Mouse (Mus musculus): Measurements from ENCODE around the gene Cfap20.

Cfap20 gene

GRCm38 (mm10) chr8:95434686-95435439, at the start of gene Cfap20:
Gene Cfap20, minus strand, starts transcription at chr8:95434869.
- DNase-seq, result peak; percentile 99 to 100

- DNase-seq, result no peak
Observed at GRCm38 (mm10) chr8:95470008-95470407, 35.3 kb upstream of the Cfap20 start.

GRCm38 (mm10) chr8:95468995-95469394, 34.3 kb upstream of the Cfap20 start:
- DNase-seq, result no peak

- DNase-seq, result no peak
Observed at GRCm38 (mm10) chr8:95466543-95466942, 31.9 kb upstream of the Cfap20 start.

- no peak for DNase-seq
Observed at GRCm38 (mm10) chr8:95452518-95452917, 17.8 kb upstream of the Cfap20 start.

GRCm38 (mm10) chr8:95450271-95450670, 15.6 kb upstream of the Cfap20 start:
- no peak for DNase-seq

- DNase-seq, result no peak
Observed at GRCm38 (mm10) chr8:95447661-95448060, 13.0 kb upstream of the Cfap20 start.

- no peak for DNase-seq
Observed at GRCm38 (mm10) chr8:95445042-95445441, 10.4 kb upstream of the Cfap20 start.

- no peak for DNase-seq
Observed at GRCm38 (mm10) chr8:95441491-95442039, 6.9 kb upstream of the Cfap20 start.

GRCm38 (mm10) chr8:95440168-95440709, 5.6 kb upstream of the Cfap20 start:
- DNase-seq, result no peak

GRCm38 (mm10) chr8:95439421-95439820, 4.8 kb upstream of the Cfap20 start:
- DNase-seq, result no peak

GRCm38 (mm10) chr8:95437341-95437992, 2.8 kb upstream of the Cfap20 start:
- DNase-seq, result no peak

GRCm38 (mm10) chr8:95435930-95436329, 1.3 kb upstream of the Cfap20 start:
- no peak for DNase-seq

GRCm38 (mm10) chr8:95435471-95435870, 802 bp upstream of the Cfap20 start:
- no peak for DNase-seq

- no peak for DNase-seq
Observed at GRCm38 (mm10) chr8:95434233-95434632, 436 bp downstream of the Cfap20 start.

- no peak for DNase-seq
Observed at GRCm38 (mm10) chr8:95433124-95433523, 1.5 kb downstream of the Cfap20 start.

GRCm38 (mm10) chr8:95432471-95432870, 2.2 kb downstream of the Cfap20 start:
- no peak for DNase-seq

GRCm38 (mm10) chr8:95429945-95430344, 4.7 kb downstream of the Cfap20 start:
- no peak for DNase-seq

GRCm38 (mm10) chr8:95427594-95428535, 6.8 kb downstream of the Cfap20 start:
- DNase-seq, result peak; percentile 47 to 52

GRCm38 (mm10) chr8:95426781-95427281, 7.8 kb downstream of the Cfap20 start:
- DNase-seq, result no peak

- no peak for DNase-seq
Observed at GRCm38 (mm10) chr8:95424682-95425081, 10.0 kb downstream of the Cfap20 start.

GRCm38 (mm10) chr8:95422193-95422810, 12.4 kb downstream of the Cfap20 start:
- DNase-seq, result no peak

Measured in thymus, adult 18-20 months (tissue).